Mouse (Mus musculus) embryonic facial prominence, embryonic 12.5 days (tissue): Measurements from ENCODE around the gene Cyfip1. TPM values are rescaled to one million over a fixed set of nuclear protein-coding genes. Genes with fewer than 3 reads are reported as not detected.

Source experiments
- ATAC-seq: fragments of 200-750 bp; cut with Nextera tagmentation; 2 replicates; pipeline ENCODE4 v1.8.0; 2017; ENCODE audit not compliant: insufficient number of reproducible peaks, insufficient read depth, low FRiP score, low TSS enrichment
- H3K27ac ChIP-seq: fragments of 300-500 bp; sonication (generic); 2 replicates; pipeline ENCODE4 v1.5.1; 2016; ENCODE audit warnings: mild to moderate bottlenecking
- H3K27me3 ChIP-seq: fragments of 300-500 bp; sonication (generic); 2 replicates; pipeline ENCODE4 v1.6.1; 2016; ENCODE audit warnings: mild to moderate bottlenecking, moderate library complexity
- H3K36me3 ChIP-seq: fragments of 300-500 bp; sonication (generic); 2 replicates; pipeline ENCODE4 v1.6.1; 2016; ENCODE audit warnings: mild to moderate bottlenecking
- H3K4me1 ChIP-seq: fragments of 300-500 bp; sonication (generic); 2 replicates; pipeline ENCODE4 v1.6.1; 2016
- H3K4me2 ChIP-seq: fragments of 300-500 bp; sonication (generic); replicated peaks from 2 replicates; pipeline ENCODE4 v1.6.1; 2016; ENCODE audit warnings: mild to moderate bottlenecking, moderate library complexity
- H3K4me3 ChIP-seq: fragments of 300-500 bp; sonication (generic); 2 replicates; pipeline ENCODE4 v1.5.1; 2016; ENCODE audit warnings: mild to moderate bottlenecking
- H3K9ac ChIP-seq: fragments of 300-500 bp; sonication (generic); 2 replicates; pipeline ENCODE4 v1.6.1; 2016; ENCODE audit warnings: mild to moderate bottlenecking, moderate library complexity
- H3K9me3 ChIP-seq: fragments of 300-500 bp; sonication (generic); 2 replicates; pipeline ENCODE4 v1.6.1; 2016; ENCODE audit warnings: mild to moderate bottlenecking, moderate library complexity
- WGBS: fragments of 180-500 bp; shearing (Covaris S2); methylation state at CpG from one replicate; pipeline ENCODE4 v1.1.7; 2016; 5-methylcytosine and 5-hydroxymethylcytosine counted together
- polyA plus RNA-seq: library from polyadenylated mRNA; unstranded; fragments of >200 nt; fragmentation: Nextera tagmentation; extraction: Ambion mirVana; gene quantifications from 2 replicates; pipeline ENCODE4 v1.2.1, GENCODE M21; 2016

Cyfip1 gene
- polyA plus RNA-seq, 1 experiment from 2014 or later = 122 TPM

- no peak overlapping the region for H3K4me2 ChIP-seq
- H3K9ac ChIP-seq = no peak overlapping the region
- peaks cover 37% of the 10 kb centered on the region for H3K4me1 ChIP-seq
- whole genome bisulfite sequencing = 69% methylated on average over 9 of the region's 9 CpGs
- no peak overlapping the region for H3K4me3 ChIP-seq
- ATAC-seq = no peak
- no peak overlapping the region for H3K27ac ChIP-seq
- H3K9me3 ChIP-seq = no peaks in the 10 kb centered on the region
- H3K27me3 ChIP-seq = no peaks in the 10 kb centered on the region
- no peaks in the 10 kb centered on the region for H3K36me3 ChIP-seq
Observed at GRCm38 (mm10) chr7:55846606-55847312, 5.2 kb downstream of the Cyfip1 start.

- Histone ChIP-seq H3K4me3 (0 out of 2 replicates have a peak overlapping the region, but pooled peaks have one; percentile 10), H3K9ac (peak overlapping the region; percentile 24; the same call in 1 of the 2 replicates), H3K4me2 (peak overlapping the region; percentile 38)
Observed at GRCm38 (mm10) chr7:55849948-55850571, 8.5 kb downstream of the Cyfip1 start.

GRCm38 (mm10) chr7:55852787-55853186, 11.2 kb downstream of the Cyfip1 start:
- ATAC-seq = no peak
- Histone ChIP-seq H3K9me3 (no peaks in the 10 kb centered on the region), H3K4me3 (no peak overlapping the region), H3K4me2 (no peak overlapping the region), H3K4me1 (peaks cover 41% of the 10 kb centered on the region), H3K27ac (no peak overlapping the region), H3K9ac (no peak overlapping the region), H3K27me3 (no peaks in the 10 kb centered on the region), H3K36me3 (no peaks in the 10 kb centered on the region)
- 70% methylated on average over 3 of the region's 3 CpGs for WGBS

More at GRCm38 (mm10) chr7:55849948-55850571, 8.5 kb downstream of the Cyfip1 start:
- H3K9me3 ChIP-seq = no peaks in the 10 kb centered on the region
- 22% methylated on average over 14 of the region's 14 CpGs for WGBS
- H3K27me3 ChIP-seq = no peaks in the 10 kb centered on the region
- ATAC-seq = peak; percentile 91
- H3K4me1 ChIP-seq = peaks cover 32% of the 10 kb centered on the region
- H3K27ac ChIP-seq = peak overlapping the region; percentile 89
- no peaks in the 10 kb centered on the region for H3K36me3 ChIP-seq

GRCm38 (mm10) chr7:55855597-55855996, 14.1 kb downstream of the Cyfip1 start:
- no peak overlapping the region for H3K4me2 ChIP-seq
- WGBS = 76% methylated on average over 3 of the region's 3 CpGs
- H3K27me3 ChIP-seq = no peaks in the 10 kb centered on the region
- H3K4me1 ChIP-seq = peaks cover 22% of the 10 kb centered on the region
- no peak overlapping the region for H3K4me3 ChIP-seq
- ATAC-seq = 0 out of 2 replicates have a peak, but pooled peaks have one; percentile 15
- no peaks in the 10 kb centered on the region for H3K36me3 ChIP-seq
- H3K9me3 ChIP-seq = no peaks in the 10 kb centered on the region
- no peak overlapping the region for H3K9ac ChIP-seq
- H3K27ac ChIP-seq = no peak overlapping the region

GRCm38 (mm10) chr7:55856741-55857140, 15.2 kb downstream of the Cyfip1 start:
- no peak for ATAC-seq
- H3K9me3 ChIP-seq = no peaks in the 10 kb centered on the region
- no peak overlapping the region for H3K4me2 ChIP-seq
- H3K36me3 ChIP-seq = no peaks in the 10 kb centered on the region
- no peak overlapping the region for H3K27ac ChIP-seq
- H3K4me1 ChIP-seq = peaks cover 11% of the 10 kb centered on the region
- no peak overlapping the region for H3K4me3 ChIP-seq
- H3K27me3 ChIP-seq = no peaks in the 10 kb centered on the region
- 97% methylated on average over 4 of the region's 4 CpGs for WGBS
- no peak overlapping the region for H3K9ac ChIP-seq

GRCm38 (mm10) chr7:55857729-55858128, 16.2 kb downstream of the Cyfip1 start:
- Histone ChIP-seq H3K4me2 (no peak overlapping the region), H3K9ac (no peak overlapping the region), H3K27ac (no peak overlapping the region), H3K4me1 (peaks cover 10% of the 10 kb centered on the region), H3K9me3 (no peaks in the 10 kb centered on the region), H3K4me3 (no peak overlapping the region), H3K36me3 (no peaks in the 10 kb centered on the region), H3K27me3 (no peaks in the 10 kb centered on the region)
- WGBS = 89% methylated on average over 2 of the region's 2 CpGs
- ATAC-seq = no peak

GRCm38 (mm10) chr7:55858836-55859517, 17.4 kb downstream of the Cyfip1 start:
- H3K27me3 ChIP-seq = no peaks in the 10 kb centered on the region
- H3K36me3 ChIP-seq = no peaks in the 10 kb centered on the region
- no peak overlapping the region for H3K27ac ChIP-seq
- no peak overlapping the region for H3K4me2 ChIP-seq
- H3K9ac ChIP-seq = no peak overlapping the region
- peaks cover 10% of the 10 kb centered on the region for H3K4me1 ChIP-seq
- no peaks in the 10 kb centered on the region for H3K9me3 ChIP-seq
- no peak for ATAC-seq
- no peak overlapping the region for H3K4me3 ChIP-seq
- WGBS = 87% methylated on average over 3 of the region's 3 CpGs

GRCm38 (mm10) chr7:55859518-55859872, 17.9 kb downstream of the Cyfip1 start:
- no peaks in the 10 kb centered on the region for H3K36me3 ChIP-seq
- H3K9me3 ChIP-seq = no peaks in the 10 kb centered on the region
- no peak overlapping the region for H3K4me2 ChIP-seq
- no peak overlapping the region for H3K27ac ChIP-seq
- no peak overlapping the region for H3K9ac ChIP-seq
- no peak overlapping the region for H3K4me3 ChIP-seq
- no peaks in the 10 kb centered on the region for H3K27me3 ChIP-seq
- 86% methylated on average over 2 of the region's 2 CpGs for WGBS
- peaks cover 10% of the 10 kb centered on the region for H3K4me1 ChIP-seq
- ATAC-seq = no peak

- peaks cover 10% of the 10 kb centered on the region for H3K4me1 ChIP-seq
- no peaks in the 10 kb centered on the region for H3K27me3 ChIP-seq
- no peak for ATAC-seq
- H3K4me3 ChIP-seq = no peak overlapping the region
- 90% methylated on average over 6 of the region's 6 CpGs for WGBS
- no peak overlapping the region for H3K27ac ChIP-seq
- no peak overlapping the region for H3K9ac ChIP-seq
- no peaks in the 10 kb centered on the region for H3K9me3 ChIP-seq
- no peaks in the 10 kb centered on the region for H3K36me3 ChIP-seq
- H3K4me2 ChIP-seq = no peak overlapping the region
Observed at GRCm38 (mm10) chr7:55859956-55860355, 18.4 kb downstream of the Cyfip1 start.

- Histone ChIP-seq H3K9me3 (no peaks in the 10 kb centered on the region), H3K9ac (no peak overlapping the region), H3K27ac (no peak overlapping the region), H3K4me1 (no peaks in the 10 kb centered on the region), H3K27me3 (no peaks in the 10 kb centered on the region), H3K4me3 (no peak overlapping the region), H3K4me2 (no peak overlapping the region), H3K36me3 (no peaks in the 10 kb centered on the region)
- ATAC-seq = no peak
- 90% methylated on average over 4 of the region's 4 CpGs for WGBS
Observed at GRCm38 (mm10) chr7:55861175-55861574, 19.6 kb downstream of the Cyfip1 start.

- Histone ChIP-seq H3K27ac (no peak overlapping the region), H3K27me3 (no peaks in the 10 kb centered on the region), H3K4me2 (no peak overlapping the region), H3K9me3 (no peaks in the 10 kb centered on the region), H3K4me1 (no peaks in the 10 kb centered on the region), H3K9ac (no peak overlapping the region), H3K4me3 (no peak overlapping the region), H3K36me3 (no peaks in the 10 kb centered on the region)
- ATAC-seq = no peak
Observed at GRCm38 (mm10) chr7:55865044-55865443, 23.5 kb downstream of the Cyfip1 start.
